Mouse (Mus musculus) intestine, embryonic 14.5 days (tissue): Measurements from ENCODE around the gene Rpl26. TPM values are rescaled to one million over a fixed set of nuclear protein-coding genes. Genes with fewer than 3 reads are reported as not detected.

Experiments used
- ATAC-seq: fragments of 200-750 bp; cut with Nextera tagmentation; replicated peaks from 2 replicates; pipeline ENCODE4 v1.8.0; 2017; ENCODE audit warnings: low read depth, moderate number of reproducible peaks, moderate TSS enrichment, moderate library complexity; ENCODE audit not compliant: low FRiP score, low TSS enrichment
- DNase-seq: peaks from one replicate; pipeline ENCODE4 v3.0.0-alpha.2; 2018; ENCODE audit warnings: low spot score
- H3K27ac ChIP-seq: fragments of 300-500 bp; sonication (generic); 2 replicates; pipeline ENCODE4 v1.5.1; 2014; ENCODE audit warnings: low read depth, mild to moderate bottlenecking, control low read depth
- H3K27me3 ChIP-seq: fragments of 300-500 bp; sonication (generic); replicated peaks from 2 replicates; pipeline ENCODE4 v1.6.1; 2014; ENCODE audit warnings: low read length, control low read depth; ENCODE audit not compliant: control insufficient read depth, insufficient read depth
- H3K36me3 ChIP-seq: fragments of 300-500 bp; sonication (generic); 2 replicates; pipeline ENCODE4 v1.6.1; 2014; ENCODE audit warnings: low read length, control low read depth; ENCODE audit not compliant: control insufficient read depth, insufficient read depth
- H3K4me1 ChIP-seq: fragments of 300-500 bp; sonication (generic); replicated peaks from 2 replicates; pipeline ENCODE4 v1.6.1; 2014; ENCODE audit warnings: low read length, control low read depth, mixed read lengths; ENCODE audit not compliant: control insufficient read depth, insufficient read depth
- H3K4me2 ChIP-seq: fragments of 300-500 bp; sonication (generic); 2 replicates; pipeline ENCODE4 v1.6.1; 2014; ENCODE audit warnings: low read length
- H3K4me3 ChIP-seq: fragments of 300-500 bp; sonication (generic); 2 replicates; pipeline ENCODE4 v1.5.1; 2014; ENCODE audit warnings: low read depth, low read length, control low read depth, mixed read lengths
- H3K9ac ChIP-seq: fragments of 300-500 bp; sonication (generic); 2 replicates; pipeline ENCODE4 v1.6.1; 2014; ENCODE audit warnings: mild to moderate bottlenecking, low read length
- H3K9me3 ChIP-seq: fragments of 300-500 bp; sonication (generic); 2 replicates; pipeline ENCODE4 v1.6.1; 2016; ENCODE audit warnings: low read length, control low read depth; ENCODE audit not compliant: control insufficient read depth
- whole genome bisulfite sequencing: fragments of 180-500 bp; shearing (Covaris S2); extraction: QIAGEN DNeasy Blood & Tissue Kit; methylation state at CpG from one replicate; pipeline ENCODE4 v1.1.7; 2014; 5-methylcytosine and 5-hydroxymethylcytosine counted together
- polyA plus RNA-seq: library from polyadenylated mRNA; unstranded; fragments of >200 nt; fragmentation: Nextera tagmentation; extraction: Ambion mirVana; gene quantifications from 2 replicates; pipeline ENCODE4 v1.2.1, GENCODE M21; 2014

The Rpl26 gene
- polyA plus RNA-seq, 1 experiment from 2014 or later = 1,334 TPM

DNA sequence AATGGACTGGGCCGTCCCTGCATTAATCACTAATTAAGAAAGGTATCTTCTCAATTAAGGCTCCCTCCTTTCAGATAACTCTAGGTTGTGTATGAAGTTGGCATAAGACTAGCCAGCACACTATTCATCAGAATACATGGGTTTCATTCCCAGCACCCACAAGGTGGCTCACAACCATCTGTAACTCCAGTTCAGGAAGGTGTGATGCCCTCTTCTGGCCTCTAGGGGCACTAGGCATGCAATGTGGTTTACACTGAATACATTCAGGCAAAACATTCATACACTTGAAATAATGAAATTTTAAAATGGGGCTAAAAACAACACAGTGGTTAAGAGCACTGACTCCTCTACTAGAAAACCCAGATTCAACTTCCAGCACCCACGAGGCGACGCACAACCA is 4.3 kb upstream of the Rpl26 start:
- no peak overlapping the region for H3K27ac ChIP-seq
- H3K36me3 ChIP-seq = no peaks in the 10 kb centered on the region
- DNase-seq (no peak), ATAC-seq (no peak)
- H3K4me2 ChIP-seq = no peak overlapping the region
- no peaks in the 10 kb centered on the region for H3K27me3 ChIP-seq
- no peaks in the 10 kb centered on the region for H3K9me3 ChIP-seq
- H3K4me3 ChIP-seq = no peak overlapping the region
- WGBS = 40% methylated on average over 4 of the region's 4 CpGs
- H3K9ac ChIP-seq = no peak overlapping the region
- no peaks in the 10 kb centered on the region for H3K4me1 ChIP-seq

DNA sequence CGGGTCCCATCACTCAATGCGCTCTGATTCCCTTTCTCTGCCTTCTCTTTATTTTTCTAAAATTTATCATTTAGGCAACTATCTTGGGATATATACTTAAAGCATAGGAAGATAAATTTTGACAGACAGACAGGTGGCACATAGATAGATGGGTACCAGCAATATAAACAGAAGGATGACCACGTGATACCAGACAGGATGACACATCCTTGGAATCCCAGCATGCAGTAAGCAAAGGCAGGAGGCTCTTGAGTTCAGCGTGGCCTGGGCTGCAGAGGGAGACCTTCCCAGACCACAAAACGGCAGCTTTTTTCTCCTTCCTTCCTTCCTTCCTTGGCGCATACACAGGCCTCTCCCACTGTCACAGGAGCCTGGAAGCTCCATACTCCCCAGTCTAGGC is 3.5 kb upstream of the Rpl26 start:
- no peak for DNase-seq
- no peak overlapping the region for H3K4me3 ChIP-seq
- peaks cover 5% of the 10 kb centered on the region for H3K36me3 ChIP-seq
- H3K27ac ChIP-seq = no peak overlapping the region
- peaks cover 5% of the 10 kb centered on the region for H3K4me1 ChIP-seq
- 66% methylated on average over 6 of the region's 6 CpGs for WGBS
- H3K27me3 ChIP-seq = no peaks in the 10 kb centered on the region
- no peak overlapping the region for H3K4me2 ChIP-seq
- H3K9me3 ChIP-seq = no peaks in the 10 kb centered on the region
- ATAC-seq = no peak
- H3K9ac ChIP-seq = no peak overlapping the region

DNA sequence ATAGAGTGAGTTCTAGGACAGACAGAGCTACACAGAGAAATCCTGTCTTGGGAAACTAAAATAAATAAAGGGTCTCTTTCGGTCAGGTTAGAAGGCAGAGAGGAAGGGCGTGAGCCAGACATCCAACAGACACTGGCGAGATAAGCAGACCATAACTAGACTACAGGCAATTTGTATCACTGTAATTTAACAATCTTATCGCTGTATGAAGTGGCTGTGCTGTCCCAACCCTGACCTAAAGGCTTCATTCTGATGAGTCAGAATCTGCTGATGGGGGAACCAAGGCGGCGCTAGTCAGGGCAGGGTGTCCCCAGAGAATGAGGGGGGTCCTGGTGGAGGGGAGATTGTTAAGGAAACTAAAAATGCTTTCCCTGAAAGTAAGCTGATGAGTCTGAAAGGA is 2.6 kb upstream of the Rpl26 start:
- Histone ChIP-seq H3K36me3 (peaks cover 14% of the 10 kb centered on the region), H3K27me3 (no peaks in the 10 kb centered on the region), H3K4me1 (peaks cover 6% of the 10 kb centered on the region), H3K27ac (no peak overlapping the region), H3K9ac (no peak overlapping the region), H3K9me3 (no peaks in the 10 kb centered on the region), H3K4me3 (no peak overlapping the region), H3K4me2 (no peak overlapping the region)
- DNase-seq (no peak), ATAC-seq (no peak)
- 89% methylated on average over 6 of the region's 6 CpGs for WGBS

DNA sequence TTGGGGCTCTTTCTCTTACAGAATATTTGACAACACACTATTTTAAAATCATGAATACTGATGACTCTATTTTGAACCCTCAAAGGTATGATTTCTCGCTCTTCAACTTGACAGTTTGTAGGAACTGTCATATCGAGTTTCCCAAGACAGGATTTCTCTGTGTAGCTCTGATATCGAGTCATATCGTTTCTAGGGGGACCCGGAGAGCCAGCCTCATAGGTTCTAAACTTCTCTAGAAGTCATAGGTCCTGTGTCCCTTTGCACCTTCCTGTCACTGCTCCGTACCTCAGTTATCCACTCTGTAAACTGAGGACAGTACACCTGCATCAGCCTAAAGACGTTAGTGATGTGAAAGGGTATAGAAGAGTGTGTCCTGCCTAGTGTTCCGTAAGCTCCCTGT is 1.6 kb upstream of the Rpl26 start:
- Histone ChIP-seq H3K4me3 (no peak overlapping the region), H3K27me3 (no peaks in the 10 kb centered on the region), H3K36me3 (peaks cover 25% of the 10 kb centered on the region), H3K27ac (no peak overlapping the region), H3K4me2 (no peak overlapping the region), H3K9me3 (no peaks in the 10 kb centered on the region), H3K9ac (no peak overlapping the region), H3K4me1 (peaks cover 6% of the 10 kb centered on the region)
- DNase-seq (no peak), ATAC-seq (no peak)
- 90% methylated on average over 8 of the region's 8 CpGs for WGBS

DNA sequence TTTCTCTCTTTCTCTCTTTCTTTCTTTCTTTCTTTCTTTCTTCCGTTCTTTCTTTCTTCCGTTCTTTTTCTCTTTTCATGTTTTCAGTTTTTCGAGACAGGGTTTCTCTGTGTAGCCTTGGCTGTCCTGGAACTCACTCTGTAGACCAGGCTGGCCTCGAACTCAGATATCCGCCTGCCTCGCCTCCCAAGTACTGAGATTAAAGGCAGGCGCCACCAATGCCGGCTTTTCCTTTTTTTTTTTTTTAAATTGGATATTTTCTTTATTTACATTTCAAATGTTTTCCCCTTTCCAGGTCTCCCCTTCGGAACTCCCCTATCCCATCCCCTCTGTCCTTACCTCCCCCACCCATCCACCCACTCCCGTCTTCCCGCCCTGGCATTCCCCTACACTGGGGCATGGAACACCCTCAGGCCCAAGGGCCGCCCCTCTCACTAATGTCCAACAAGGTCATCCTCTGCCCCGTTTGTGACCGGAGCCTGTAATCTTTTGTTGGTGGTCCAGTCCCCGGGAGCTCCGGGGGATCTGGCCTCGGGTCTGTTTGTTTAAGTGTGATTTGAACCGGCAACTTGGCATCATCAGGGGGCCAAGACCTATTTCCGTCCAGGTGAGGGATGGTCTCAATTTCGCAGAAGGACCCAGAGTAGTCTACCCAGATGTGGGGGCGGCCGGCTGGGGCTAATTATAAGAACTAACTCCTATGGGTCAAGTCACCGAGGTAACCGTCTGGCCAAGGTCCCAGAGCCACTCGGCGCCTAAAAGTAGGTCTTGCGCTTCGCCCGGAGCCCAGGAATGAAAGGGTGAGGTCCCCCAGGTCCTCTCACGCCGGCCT is 648 bp upstream of the Rpl26 start:
- Histone ChIP-seq H3K4me3 (peak overlapping the region; percentile 99), H3K27me3 (no peaks in the 10 kb centered on the region), H3K36me3 (peaks cover 34% of the 10 kb centered on the region), H3K9me3 (no peaks in the 10 kb centered on the region), H3K9ac (peak overlapping the region; percentile 27), H3K27ac (no peak overlapping the region), H3K4me2 (peak overlapping the region; percentile 52), H3K4me1 (peaks cover 6% of the 10 kb centered on the region)
- DNase-seq (no peak), ATAC-seq (peak; percentile 44)
- 26% methylated on average over 31 of the region's 31 CpGs for WGBS

DNA sequence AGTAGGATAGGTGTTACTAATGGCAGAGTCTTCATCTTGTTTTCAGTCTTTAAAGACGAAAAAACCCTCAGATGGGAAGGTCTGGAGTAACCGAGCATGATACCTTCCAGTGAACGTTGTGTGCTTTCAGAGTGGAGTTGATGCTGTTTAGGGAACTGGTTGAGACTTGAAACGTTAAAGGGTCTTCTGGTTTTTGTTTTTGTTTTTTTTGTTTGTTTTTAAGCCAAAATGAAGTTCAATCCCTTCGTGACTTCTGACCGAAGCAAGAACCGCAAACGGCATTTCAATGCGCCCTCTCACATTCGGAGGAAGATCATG is 623 bp downstream of the Rpl26 start:
- H3K27ac ChIP-seq = peak overlapping the region; percentile 87
- WGBS = 0% methylated on average over 10 of the region's 10 CpGs

DNA sequence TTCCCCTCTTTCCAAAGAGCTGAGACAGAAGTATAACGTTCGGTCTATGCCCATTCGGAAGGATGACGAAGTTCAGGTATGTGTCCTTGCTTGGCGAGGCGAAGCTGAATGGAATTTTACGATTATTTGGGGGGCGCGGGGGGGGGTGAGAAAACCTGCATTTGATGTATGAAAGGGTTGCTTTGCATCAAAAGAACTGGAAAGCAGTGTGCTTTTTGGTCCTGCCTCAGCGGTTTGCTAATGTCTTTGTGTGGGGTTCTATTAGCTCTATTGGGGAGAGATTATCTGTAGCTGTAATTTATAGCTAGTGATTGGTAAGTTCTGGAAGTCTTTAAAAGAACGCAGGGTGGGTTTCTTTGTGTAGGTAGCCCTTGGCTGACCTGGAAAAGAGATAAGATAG is 984 bp downstream of the Rpl26 start:
- Histone ChIP-seq H3K4me2 (peak overlapping the region; percentile 76), H3K27me3 (no peaks in the 10 kb centered on the region), H3K4me3 (peak overlapping the region; percentile 99), H3K4me1 (peaks cover 6% of the 10 kb centered on the region), H3K36me3 (peaks cover 43% of the 10 kb centered on the region), H3K9ac (peak overlapping the region; percentile 96), H3K9me3 (no peaks in the 10 kb centered on the region), H3K27ac (peak overlapping the region; percentile 87; the same call in 1 of the 2 replicates)
- DNase-seq (no peak), ATAC-seq (no peak)
- WGBS = 2% methylated on average over 11 of the region's 11 CpGs

More for the DNA sequence above, 623 bp downstream of the Rpl26 start:
- Histone ChIP-seq H3K4me3 (peak overlapping the region; percentile 99), H3K36me3 (peaks cover 43% of the 10 kb centered on the region), H3K27me3 (no peaks in the 10 kb centered on the region), H3K9ac (peak overlapping the region; percentile 96), H3K4me1 (peaks cover 6% of the 10 kb centered on the region), H3K4me2 (peak overlapping the region; percentile 76), H3K9me3 (no peaks in the 10 kb centered on the region)
- ATAC-seq (no peak), DNase-seq (no peak)

DNA sequence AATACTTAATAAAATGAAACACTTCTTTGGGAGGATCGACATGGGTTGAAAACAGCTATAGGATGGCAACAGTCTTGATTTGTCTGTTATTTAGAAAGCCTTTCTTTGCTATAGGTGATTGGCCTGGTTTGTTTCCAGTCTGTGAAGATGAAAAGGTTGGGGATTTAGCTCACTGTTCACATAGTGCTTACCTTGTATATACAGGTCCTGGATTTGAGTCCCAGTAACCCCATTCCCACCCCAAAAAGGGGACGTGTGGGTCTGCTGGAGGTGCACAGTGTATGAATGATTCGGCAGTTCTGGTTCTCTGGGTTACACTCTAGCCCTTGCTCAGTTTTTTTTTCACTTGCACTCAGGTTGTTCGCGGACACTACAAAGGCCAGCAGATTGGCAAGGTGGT is 1.4 kb downstream of the Rpl26 start:
- H3K4me3 ChIP-seq = peak overlapping the region; percentile 99
- ATAC-seq (no peak), DNase-seq (no peak)
- H3K27me3 ChIP-seq = no peaks in the 10 kb centered on the region
- H3K27ac ChIP-seq = no peak overlapping the region
- H3K9ac ChIP-seq = peak overlapping the region; percentile 96
- no peaks in the 10 kb centered on the region for H3K9me3 ChIP-seq
- H3K4me2 ChIP-seq = peak overlapping the region; percentile 76
- H3K4me1 ChIP-seq = peaks cover 6% of the 10 kb centered on the region
- WGBS = 87% methylated on average over 5 of the region's 5 CpGs
- H3K36me3 ChIP-seq = peaks cover 43% of the 10 kb centered on the region

DNA sequence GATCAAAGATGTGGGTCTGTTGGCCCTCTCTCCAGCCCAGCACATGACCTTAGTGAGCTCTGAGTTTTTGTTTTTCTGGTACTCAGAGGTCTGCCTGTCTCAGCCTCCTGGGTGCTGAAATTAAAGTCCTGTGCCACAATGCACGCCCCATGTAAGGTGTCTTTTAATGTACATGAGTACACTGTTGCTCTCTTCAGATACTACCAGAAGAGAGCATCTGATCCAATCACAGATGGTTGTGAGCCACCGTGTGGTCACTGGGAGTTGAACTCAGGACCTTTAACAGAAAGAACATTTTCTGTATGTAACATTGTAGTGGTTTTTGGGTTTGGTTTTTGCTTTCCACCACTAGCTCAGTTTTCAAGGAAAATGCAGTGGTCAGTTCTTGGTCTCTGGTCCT is 2.4 kb downstream of the Rpl26 start:
- H3K4me1 ChIP-seq = peaks cover 6% of the 10 kb centered on the region
- 98% methylated on average over 2 of the region's 2 CpGs for WGBS

More for the DNA sequence above, 2.4 kb downstream of the Rpl26 start:
- no peak for ATAC-seq
- Histone ChIP-seq H3K9me3 (no peaks in the 10 kb centered on the region), H3K36me3 (peaks cover 43% of the 10 kb centered on the region), H3K27me3 (no peaks in the 10 kb centered on the region), H3K27ac (no peak overlapping the region), H3K9ac (no peak overlapping the region), H3K4me2 (no peak overlapping the region), H3K4me3 (no peak overlapping the region)
- DNase-seq = no peak
